Mouse (Mus musculus) liver, adult 2 months (tissue): ENCODE measurements at regions not wholly inside any gene's neighbourhood (a gene's known extent, or its start where the extent isn't known, plus 50 kb on each side); places are given as distances from the start of the nearest gene placed in this dataset.

ENCODE experiments used
- DNase-seq: peaks from one replicate; pipeline ENCODE4 v3.0.0-alpha.2; 2011; ENCODE audit warnings: low read depth, low spot score; ENCODE audit errors: extremely low read depth
- H3K27ac ChIP-seq: fragments of 200-500 bp; replicated peaks from 2 replicates; pipeline ENCODE4 v1.5.1; 2012; ENCODE audit warnings: low read depth, mild to moderate bottlenecking, control low read depth, inconsistent platforms, low read length; ENCODE audit not compliant: insufficient read depth
- H3K27me3 ChIP-seq: fragments of 200-500 bp; 2 replicates; pipeline ENCODE4 v1.6.1; 2012; ENCODE audit warnings: mild to moderate bottlenecking, moderate library complexity, low read length, inconsistent platforms; ENCODE audit not compliant: control insufficient read depth, insufficient read depth
- H3K36me3 ChIP-seq: fragments of 200-500 bp; 2 replicates; pipeline ENCODE4 v1.6.1; 2012; ENCODE audit warnings: low read length, inconsistent platforms; ENCODE audit not compliant: control insufficient read depth, insufficient read depth
- H3K4me1 ChIP-seq: fragments of 200-500 bp; 2 replicates; pipeline ENCODE4 v1.6.1; 2011; ENCODE audit warnings: low read length; ENCODE audit not compliant: control insufficient read depth, insufficient read depth
- H3K4me3 ChIP-seq: fragments of 200-500 bp; 2 replicates; pipeline ENCODE4 v1.5.1; 2011; ENCODE audit warnings: low read depth, mild to moderate bottlenecking, control low read depth, low read length, moderate library complexity; ENCODE audit not compliant: insufficient read depth
- H3K79me2 ChIP-seq: fragments of 200-500 bp; 2 replicates; pipeline ENCODE4 v1.6.1; 2012; ENCODE audit warnings: inconsistent platforms, mild to moderate bottlenecking, low read length, moderate library complexity; ENCODE audit not compliant: control insufficient read depth, insufficient read depth
- H3K9ac ChIP-seq: fragments of 200-500 bp; 2 replicates; pipeline ENCODE4 v1.6.1; 2012; ENCODE audit warnings: low read depth, mild to moderate bottlenecking, control low read depth, inconsistent platforms, low read length
- CTCF ChIP-seq: fragments of 200-500 bp; IDR thresholded peaks from 2 replicates; pipeline ENCODE4 v1.5.1; 2011; ENCODE audit warnings: low read depth, low read length, control low read depth
- POLR2A ChIP-seq: fragments of 200-500 bp; IDR thresholded peaks from 2 replicates; pipeline ENCODE4 v1.6.1; 2011; ENCODE audit warnings: low read length, control low read depth; ENCODE audit not compliant: insufficient read depth; ENCODE audit errors: extremely low read depth
- WGBS: fragments of 180-500 bp; shearing (Covaris S2); methylation state at CpG from one replicate; pipeline ENCODE4 v1.1.7; 2018; 5-methylcytosine and 5-hydroxymethylcytosine counted together

DNA sequence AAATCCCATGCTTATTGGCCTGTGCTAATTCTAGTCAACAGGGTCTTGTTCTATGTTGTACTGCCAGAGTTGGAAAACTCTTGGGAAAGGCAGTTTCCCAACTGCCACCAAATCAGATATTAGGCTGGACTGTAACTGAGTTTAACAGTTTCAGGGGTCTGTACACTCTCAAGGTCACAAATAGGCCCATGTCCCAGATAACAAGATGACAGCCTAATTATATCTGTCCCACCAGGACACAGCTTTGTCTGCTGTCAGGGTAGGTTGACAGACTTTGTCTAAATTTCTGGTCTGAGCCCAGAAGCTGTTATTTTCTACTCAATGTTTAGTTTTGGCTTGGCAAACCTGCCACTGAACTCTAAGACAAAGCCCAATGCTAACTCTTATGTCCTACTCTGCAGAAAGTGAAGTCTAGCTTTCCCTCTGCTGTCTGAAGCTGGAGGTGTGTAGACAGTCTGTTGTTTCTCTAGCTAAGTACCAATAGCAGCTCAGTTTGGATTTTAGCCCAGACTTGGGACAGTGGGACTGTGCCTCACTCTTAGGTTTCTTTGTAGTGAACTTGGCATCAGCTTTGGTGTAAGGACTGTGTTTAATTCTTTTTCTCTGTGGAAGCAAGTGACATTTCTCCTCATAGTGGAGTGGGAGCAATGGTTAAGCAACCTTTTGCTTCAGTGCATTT is 453.8 kb downstream of the Zfp352 start:
- DNase-seq, result no peak
- TF ChIP-seq POLR2A, result no peak
- TF ChIP-seq CTCF, result no peak
- Histone ChIP-seq H3K4me3 (no peak overlapping the region), H3K27ac (no peak overlapping the region), H3K9ac (no peak overlapping the region), H3K36me3 (no peaks in the 10 kb centered on the region), H3K79me2 (no peaks in the 10 kb centered on the region), H3K4me1 (no peaks in the 10 kb centered on the region), H3K27me3 (no peaks in the 10 kb centered on the region)

GRCm38 (mm10) chr4:90696945-90697344 is 478.3 kb downstream of the Zfp352 start:
- Histone ChIP-seq H3K79me2 (no peaks in the 10 kb centered on the region), H3K4me3 (no peak overlapping the region), H3K4me1 (no peaks in the 10 kb centered on the region), H3K9ac (no peak overlapping the region), H3K36me3 (no peaks in the 10 kb centered on the region), H3K27ac (no peak overlapping the region), H3K27me3 (no peaks in the 10 kb centered on the region)
- WGBS, result 80% methylated on average over 5 of the region's 5 CpGs
- DNase-seq, result no peak
- no peak for TF ChIP-seq POLR2A
- no peak for TF ChIP-seq CTCF

DNA sequence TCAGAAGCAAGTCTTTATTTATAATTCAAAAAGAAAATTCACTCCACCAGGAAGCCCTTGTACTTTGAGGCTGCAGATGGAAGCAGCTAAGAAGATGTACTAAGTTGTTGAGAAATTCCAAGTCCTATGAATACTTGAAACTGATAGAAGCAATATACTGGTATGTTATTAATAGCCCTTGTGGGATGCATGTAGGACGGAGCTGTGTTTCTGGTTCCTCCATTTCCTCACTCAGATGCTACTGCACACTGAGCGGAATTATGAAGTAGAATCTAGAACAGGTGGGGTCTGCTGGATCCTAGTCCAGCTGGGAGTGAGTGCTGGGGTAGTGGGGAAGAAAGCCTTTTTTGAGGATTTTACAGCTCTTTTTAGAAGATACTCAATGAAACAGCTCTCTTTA is 510.5 kb downstream of the Zfp352 start:
- no peak for DNase-seq
- H3K9ac ChIP-seq, result no peak overlapping the region
- no peaks in the 10 kb centered on the region for H3K36me3 ChIP-seq
- no peaks in the 10 kb centered on the region for H3K79me2 ChIP-seq
- no peak overlapping the region for H3K27ac ChIP-seq
- H3K4me3 ChIP-seq, result no peak overlapping the region
- no peaks in the 10 kb centered on the region for H3K4me1 ChIP-seq
- WGBS, result 87% methylated on average over 2 of the region's 2 CpGs
- no peak for TF ChIP-seq CTCF
- TF ChIP-seq POLR2A, result no peak
- H3K27me3 ChIP-seq, result no peaks in the 10 kb centered on the region

- no peak for TF ChIP-seq POLR2A
- no peak for TF ChIP-seq CTCF
- WGBS, result 36% methylated on average over 1 of the region's 1 CpGs
- H3K27ac ChIP-seq, result no peak overlapping the region
- H3K79me2 ChIP-seq, result no peaks in the 10 kb centered on the region
- no peak for DNase-seq
- no peaks in the 10 kb centered on the region for H3K27me3 ChIP-seq
- no peak overlapping the region for H3K9ac ChIP-seq
- H3K4me3 ChIP-seq, result no peak overlapping the region
- no peaks in the 10 kb centered on the region for H3K4me1 ChIP-seq
- H3K36me3 ChIP-seq, result no peaks in the 10 kb centered on the region
These were observed 516.2 kb downstream of the Zfp352 start for GRCm38 (mm10) chr4:90734856-90735255.

- 79% methylated on average over 1 of the region's 1 CpGs for WGBS
- Histone ChIP-seq H3K4me1 (no peaks in the 10 kb centered on the region), H3K36me3 (no peaks in the 10 kb centered on the region), H3K9ac (no peak overlapping the region), H3K4me3 (no peak overlapping the region), H3K27me3 (no peaks in the 10 kb centered on the region), H3K27ac (no peak overlapping the region), H3K79me2 (no peaks in the 10 kb centered on the region)
- DNase-seq, result no peak
- no peak for TF ChIP-seq CTCF
- no peak for TF ChIP-seq POLR2A
These were observed 525.5 kb downstream of the Zfp352 start for GRCm38 (mm10) chr4:90744106-90744505.
